Mouse (Mus musculus): ENCODE measurements around the gene Scn10a.

- TF ChIP-seq POLR2A (IDR thresholded peaks at IDR 0.05; ENCODE audit: extremely low read depth, insufficient read depth, low read length), result no peak
- TF ChIP-seq CTCF (IDR thresholded peaks at IDR 0.05; ENCODE audit: extremely low read depth, insufficient read depth, low read length), result no peak
Observed at GRCm38 (mm10) chr9:119604607-119605006, 114.5 kb downstream of the Scn10a start.
